Mouse (Mus musculus): ENCODE measurements around the gene Smug1.
A peak's percentile ranks its signal among the peaks of the same experiment; 100 is the strongest.

Smug1 gene

DNA sequence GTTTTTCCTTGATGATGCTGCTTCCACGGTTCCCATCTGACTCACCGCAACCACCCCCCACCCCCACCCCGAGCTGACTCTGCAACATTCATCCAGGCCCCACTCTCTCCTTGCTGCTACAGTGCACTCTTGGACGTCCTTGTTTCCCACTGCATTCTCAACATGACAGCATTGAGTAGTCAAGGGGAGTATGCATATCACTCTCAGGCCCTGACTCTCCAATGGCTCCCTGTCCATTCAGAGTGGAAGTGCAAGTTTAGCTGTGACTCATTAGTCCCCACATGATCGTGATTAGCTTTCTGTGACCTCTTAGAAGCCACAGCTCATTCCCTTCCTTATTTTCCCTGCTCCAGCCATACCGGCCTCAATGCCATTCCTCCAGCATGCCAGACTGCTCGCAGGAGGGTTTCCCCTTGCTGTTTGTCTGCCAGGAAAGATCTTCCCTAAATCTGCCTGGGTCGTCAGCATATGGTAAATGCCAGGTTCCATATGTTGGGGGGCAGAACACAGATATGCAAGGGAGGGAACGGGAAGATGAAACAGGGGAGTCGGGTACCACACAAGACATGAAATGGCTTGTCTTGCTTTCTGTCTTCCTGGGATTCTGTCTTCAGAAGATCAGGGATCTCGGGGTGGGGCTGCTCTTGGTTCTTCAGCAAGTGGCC, 21.1 kb downstream of the Smug1 start:
- no peak for DNase-seq (ENCODE audit: low spot score in 2 of 2)

DNA sequence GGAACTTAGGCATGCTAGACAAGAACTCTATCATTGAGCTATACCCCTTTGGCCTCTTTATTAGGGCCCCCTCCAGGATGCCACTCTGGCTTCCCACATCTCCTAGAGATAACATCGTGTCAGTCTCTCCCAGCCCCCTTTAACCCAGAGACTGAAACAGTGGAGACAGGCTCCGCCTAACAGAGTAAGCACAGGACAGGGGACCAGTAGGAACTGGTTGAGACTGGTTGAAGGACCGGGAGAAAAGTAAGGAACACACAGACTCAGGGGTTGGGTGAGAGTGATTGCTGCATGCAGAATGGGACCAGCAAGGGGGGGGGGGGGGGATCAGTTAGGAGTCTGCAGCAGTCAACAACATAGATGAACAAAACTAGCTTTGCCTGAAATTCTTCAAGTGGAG, 22.7 kb downstream of the Smug1 start:
- no peak for DNase-seq (ENCODE audit: low spot score in 2 of 2)

DNA sequence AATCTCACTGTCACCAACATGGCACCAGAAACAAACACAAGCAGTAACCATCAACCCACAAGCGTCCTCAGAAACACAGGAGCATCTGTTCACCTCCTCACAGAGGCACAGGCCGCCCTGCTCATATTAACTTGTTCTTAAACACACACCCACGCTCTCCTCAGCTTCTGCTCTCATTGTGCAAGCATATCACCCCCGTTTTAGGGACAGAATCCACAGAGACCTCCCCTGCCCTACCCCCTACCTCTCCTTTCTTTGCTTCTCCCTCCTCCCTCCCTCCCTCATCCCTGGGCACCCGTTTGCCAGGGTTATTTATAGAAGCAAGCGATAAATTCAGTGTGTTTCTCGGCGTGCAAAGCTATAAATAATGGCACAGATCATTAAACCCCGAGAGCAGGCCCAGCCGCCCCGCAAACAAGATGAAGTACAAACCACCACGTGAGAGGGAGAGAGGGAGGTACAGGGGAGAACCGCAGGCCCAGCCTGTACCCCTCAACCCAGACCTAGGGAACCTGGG, 31.4 kb downstream of the Smug1 start:
- DNase-seq (ENCODE audit: low spot score in 2 of 2) = peak; percentile 69 to 71

DNA sequence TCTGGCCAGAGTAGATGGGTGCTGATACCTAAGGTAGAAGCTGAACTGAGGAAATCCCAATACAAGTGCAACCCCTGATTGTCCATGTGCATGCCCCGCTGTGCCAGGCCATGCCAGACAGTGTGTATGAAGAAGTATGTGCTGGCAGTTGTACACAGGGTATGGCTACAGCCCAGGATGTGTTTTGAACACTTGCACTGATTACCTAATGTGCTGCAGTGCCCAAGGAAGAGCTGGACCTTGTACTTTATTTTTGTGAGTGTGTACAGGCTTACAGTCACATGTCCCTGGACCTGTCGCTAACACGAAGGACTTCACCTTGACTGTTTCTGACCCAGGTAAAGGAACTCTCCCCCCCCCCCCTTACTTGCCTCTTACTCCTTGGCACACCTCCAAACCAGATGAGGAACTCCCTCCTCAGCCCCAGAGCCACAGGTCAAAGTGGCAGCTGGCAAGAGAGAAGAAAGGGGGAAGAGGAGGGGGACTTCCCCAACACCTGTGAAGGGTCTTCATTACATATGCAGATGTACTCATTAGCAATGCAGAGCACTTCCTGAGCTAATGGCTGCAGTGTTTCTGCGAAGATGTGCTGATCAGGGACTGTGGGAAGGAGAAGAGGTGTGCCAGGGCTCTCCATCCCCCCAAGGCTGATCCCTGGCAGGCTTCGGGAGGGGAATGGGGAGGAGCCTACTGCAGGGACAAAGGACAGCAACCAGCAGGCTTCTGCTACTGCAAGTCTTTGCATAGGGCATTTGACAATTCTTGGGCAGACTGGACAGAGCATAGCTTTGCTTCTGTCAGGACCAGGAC, 32.4 kb downstream of the Smug1 start:
- DNase-seq (ENCODE audit: low spot score in 2 of 2) = no peak

DNA sequence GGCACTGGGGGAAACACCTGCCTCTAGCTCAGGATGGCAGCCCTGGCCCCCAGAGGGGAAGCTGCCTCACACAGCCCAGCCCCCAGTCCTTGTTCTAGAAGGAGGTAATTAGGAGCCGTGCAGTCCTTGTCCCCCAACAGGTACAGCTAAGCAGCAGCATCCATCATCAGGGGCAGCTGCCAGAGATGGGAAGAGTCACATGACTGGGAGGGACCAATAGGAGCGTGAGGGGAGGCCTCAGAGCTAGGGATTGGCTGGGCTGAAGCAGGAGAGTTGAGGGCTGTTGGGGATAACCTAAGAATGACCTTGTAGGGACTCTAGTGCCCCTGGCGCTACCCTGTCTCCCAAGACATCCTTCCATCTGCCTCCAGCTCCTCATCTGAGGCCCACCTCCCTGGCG, 33.1 kb downstream of the Smug1 start:
- no peak for DNase-seq (ENCODE audit: low spot score in 2 of 2)

DNA sequence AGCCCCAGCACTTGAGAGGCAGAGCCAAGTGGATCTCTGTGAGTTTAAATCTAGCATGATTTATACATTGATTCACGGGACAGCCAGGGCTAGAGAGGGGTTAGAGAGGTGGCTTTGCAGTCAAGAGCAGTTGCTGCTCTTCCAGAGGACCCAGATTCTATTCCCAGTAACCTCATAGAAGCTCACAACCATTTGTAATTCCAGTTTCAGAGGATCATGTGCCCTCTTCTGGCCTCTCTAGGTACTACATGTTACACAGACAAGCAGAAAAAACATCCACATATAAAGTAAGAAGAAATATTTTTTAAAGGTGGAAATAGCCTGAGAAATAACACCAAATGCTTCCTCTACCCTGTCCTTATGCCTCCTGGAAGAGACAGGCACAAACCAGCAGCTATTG, 36.2 kb downstream of the Smug1 start:
- DNase-seq (ENCODE audit: low spot score in 2 of 2) = peak in 1 of 2 experiments; percentile 9

DNA sequence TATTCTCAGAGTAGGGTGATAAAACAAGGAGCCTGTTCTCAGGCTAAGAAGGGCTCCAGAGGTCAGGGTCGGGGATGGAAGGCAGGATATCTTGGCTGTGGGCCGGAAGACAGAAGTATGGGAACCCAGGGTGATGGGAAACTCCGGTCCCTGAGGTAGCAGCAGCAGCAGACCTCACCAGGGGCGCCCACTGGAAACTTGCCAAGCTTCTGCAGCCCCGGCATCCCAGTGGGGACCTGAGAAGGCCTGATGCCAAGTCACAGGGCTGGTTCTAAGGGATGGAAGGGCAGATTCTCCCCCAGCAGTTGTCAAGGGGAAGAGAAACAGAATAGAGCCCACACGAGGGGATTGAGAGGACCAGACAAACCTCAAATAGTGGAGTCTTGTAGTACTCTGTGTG, 37.6 kb downstream of the Smug1 start:
- DNase-seq (ENCODE audit: low spot score in 2 of 2) = no peak

DNA sequence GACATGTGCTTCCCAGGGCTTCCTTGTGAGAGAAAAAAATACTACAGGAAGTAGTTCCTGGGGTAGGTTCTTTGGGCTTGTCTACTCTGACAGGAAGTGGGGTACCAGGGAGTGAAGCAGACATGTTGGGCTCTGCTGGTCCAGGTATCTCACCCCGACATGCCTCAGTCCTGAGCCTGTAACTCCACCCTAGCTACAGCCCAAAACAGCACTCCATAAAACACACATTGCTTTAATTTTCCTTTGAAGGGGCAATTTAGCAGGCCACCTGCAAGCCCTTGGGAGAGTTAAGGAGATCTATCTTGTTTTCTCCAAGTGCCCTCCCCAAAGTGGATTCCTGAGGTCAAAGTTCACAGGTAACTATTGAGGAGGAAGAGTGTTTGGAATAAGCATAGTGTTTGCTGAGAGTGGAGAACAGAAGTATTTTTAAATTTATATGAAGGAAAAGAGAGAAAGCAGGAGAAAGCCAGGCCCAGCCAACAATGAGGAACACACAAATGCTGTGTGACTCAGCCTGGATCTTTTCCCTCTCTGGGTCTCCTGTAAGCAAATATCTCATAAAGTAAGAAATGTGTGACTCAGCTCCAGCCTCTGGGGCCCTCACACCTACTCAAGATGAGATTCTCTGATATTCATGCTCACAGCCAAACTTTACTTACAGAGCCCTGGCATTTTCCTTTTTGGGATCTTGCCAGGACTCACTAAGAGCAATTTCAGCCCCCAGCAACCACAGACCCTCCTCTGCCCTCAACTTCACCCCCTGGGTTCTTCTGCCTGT, 38.6 kb downstream of the Smug1 start:
- peak in 1 of 2 experiments; percentile 13 for DNase-seq (ENCODE audit: low spot score in 2 of 2)

DNA sequence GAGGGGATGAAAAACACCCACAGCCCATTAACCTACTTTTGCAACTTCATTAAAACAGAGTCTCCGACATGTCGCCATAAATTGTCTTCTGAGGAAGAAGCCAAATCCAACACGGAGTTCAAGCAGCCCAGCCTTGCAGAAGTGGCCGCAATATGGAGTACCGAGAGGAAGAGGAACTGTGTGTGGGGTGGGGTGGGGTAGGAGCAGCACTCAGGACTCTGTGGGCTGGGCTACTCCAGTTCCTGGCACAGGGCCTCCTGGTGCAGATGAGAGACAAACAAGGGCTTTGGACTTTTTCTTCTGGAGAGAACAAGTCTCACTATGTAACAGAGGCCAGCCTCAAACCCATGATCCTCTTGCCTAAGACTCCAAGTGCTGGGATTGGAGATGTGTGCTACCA, 40.9 kb downstream of the Smug1 start:
- DNase-seq (ENCODE audit: low spot score in 2 of 2) = no peak

DNA sequence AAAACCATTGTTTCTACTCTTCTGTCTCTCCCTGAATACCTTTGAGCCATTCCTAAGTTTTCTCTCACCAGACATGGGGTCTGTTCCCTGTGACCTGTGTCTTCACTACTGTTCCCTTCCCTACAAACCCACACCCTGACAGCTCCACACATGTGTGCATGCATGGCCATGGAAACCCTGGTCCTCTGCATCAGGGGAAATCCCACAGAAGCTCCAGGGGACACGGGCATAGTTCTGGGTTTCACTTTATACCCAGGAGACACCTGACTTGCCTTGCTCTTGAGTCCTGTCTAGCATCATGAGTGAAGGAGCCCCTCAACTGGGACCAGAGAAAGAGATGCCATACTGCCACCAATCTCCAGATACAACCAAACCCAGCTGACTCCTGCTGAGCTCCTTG, 42.6 kb downstream of the Smug1 start:
- no peak for DNase-seq (ENCODE audit: low spot score in 2 of 2)

DNA sequence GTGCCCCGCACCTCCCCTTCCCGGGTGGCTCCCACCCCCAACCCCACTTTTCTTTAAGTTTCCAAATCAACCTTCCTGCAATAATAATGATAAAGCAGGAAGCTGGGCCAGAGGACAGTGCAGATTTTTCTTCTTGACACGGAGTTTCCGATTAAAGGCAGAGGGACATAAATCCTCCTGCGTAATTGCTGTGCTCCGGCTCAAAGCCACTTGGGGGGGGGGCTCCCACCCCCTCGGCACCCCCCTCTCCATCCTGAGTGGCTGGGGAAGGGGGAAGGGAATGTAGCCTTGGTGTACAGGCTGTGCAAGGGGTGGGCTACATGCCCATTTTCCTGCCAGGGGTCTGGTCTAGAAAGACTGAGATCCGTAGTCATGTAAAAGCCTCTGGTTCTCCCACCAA, 43.5 kb downstream of the Smug1 start:
- no peak for DNase-seq (ENCODE audit: low spot score in 2 of 2)

DNA sequence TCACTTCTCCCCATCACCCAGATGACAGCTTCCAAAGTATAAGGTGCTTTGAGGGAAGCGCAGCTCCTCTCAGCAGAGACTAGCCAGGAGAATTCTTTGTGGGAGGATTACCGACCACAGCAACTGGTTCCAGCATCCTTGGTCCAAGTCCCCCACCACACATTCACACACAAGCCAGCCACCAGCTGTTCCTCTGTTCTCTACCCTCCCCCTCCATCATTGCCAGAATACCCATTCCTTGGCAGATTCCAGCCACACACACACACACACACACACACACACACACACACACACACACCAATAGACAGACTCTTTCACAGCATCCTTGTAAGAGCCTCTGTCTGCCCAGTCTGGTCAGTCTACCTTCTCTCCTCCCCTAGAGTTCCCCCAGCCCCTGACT, 44.5 kb downstream of the Smug1 start:
- DNase-seq (ENCODE audit: low spot score in 2 of 2) = no peak

DNA sequence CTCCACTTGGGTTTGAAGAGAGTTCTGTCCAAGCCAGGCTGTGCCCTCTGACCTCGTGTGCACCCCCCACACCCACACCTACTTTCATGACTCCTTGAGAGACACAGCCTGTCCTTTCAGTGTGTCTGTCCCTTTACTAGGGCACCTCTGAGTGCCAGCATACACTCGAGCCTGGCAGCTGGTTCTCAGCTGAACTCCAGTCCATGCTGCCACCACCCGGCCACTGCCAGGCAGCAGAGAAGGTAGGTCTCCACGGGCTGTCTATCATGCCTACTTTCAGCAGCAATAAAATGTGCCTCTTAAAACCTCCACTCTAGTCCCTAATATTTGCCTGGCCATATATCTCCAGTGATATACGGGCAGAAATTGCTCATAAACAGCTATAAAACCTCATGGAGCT, 45.5 kb downstream of the Smug1 start:
- no peak for DNase-seq (ENCODE audit: low spot score in 2 of 2)

DNA sequence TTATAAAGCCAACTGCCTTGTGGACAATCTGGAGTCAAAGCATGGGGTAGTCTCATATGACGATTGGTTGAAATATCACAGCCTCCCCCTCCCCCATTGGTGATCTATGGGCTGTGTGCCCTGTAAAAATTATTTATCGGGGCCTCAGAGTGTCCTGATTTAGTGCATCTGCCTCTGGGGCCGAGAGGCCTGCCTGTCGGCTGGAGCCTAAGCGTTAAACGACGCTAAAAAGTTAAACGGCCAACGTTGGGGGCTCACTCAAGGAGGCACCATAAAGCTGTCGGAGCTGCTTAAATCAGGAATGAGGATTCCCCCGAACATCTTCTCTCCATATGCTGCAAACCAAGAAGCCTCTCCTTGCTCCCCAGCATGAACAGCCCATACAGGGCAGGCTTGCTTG, 46.3 kb downstream of the Smug1 start:
- no peak for DNase-seq (ENCODE audit: low spot score in 2 of 2)

DNA sequence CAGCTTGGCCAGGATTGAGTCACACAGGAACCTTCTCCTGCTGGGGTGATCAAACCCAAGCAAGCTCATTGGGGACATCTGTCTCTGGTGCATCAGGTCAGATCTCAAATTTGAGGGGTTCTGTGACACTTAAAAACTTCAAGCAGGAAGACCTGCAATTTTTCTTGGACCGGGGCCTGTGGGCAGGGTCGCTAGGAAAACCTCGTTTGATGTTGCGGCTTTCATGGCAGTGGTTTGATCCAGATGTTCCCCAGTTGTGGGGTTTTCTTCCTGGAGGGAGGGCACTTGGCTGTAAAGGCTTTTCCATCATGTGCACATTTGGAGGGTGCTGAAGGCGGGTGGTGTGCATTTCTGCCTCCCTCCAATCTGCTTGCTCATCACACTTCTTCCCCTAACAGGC, 51.2 kb downstream of the Smug1 start:
- no peak for DNase-seq (ENCODE audit: low spot score in 2 of 2)

DNA sequence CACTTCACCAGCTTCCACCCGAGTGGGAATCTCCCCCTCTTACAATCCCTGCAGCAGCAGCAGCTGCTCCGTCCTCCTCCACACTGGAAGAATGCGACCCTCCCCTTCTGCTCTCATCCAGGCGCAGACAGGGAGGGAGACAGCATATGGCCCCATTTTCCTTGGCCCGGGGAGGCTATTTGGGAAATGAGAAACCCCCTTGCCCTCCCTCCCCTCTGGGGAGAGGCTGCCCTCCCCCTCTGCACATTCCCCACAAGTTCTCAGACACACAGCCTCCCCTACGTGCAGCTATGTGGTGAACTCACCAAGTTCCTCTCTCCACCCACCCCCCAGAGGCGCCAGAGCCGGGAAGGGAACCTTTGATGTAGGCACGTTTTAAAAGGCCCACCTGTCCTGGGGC, 51.6 kb downstream of the Smug1 start:
- DNase-seq (ENCODE audit: low spot score in 2 of 2) = no peak

DNA sequence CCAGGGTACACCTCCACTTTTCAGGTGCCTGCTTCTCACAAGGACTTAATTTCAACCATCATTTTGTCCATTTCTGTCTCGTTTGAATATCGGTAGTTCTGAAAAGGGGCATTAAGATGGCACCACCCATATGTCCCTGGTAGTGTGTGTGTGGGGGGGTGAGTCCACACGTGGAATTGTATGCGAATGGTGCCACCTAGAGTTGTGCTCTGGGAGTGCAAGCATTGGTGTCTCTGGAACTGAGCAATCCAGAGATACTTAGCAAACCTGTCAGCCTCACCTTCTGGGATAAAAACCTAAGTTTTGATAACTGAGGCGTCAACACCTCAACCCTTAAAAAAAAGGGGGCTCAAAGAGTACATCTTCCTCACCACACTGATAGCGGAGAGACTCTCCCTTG, 53.8 kb downstream of the Smug1 start:
- no peak for DNase-seq (ENCODE audit: low spot score in 2 of 2)

DNA sequence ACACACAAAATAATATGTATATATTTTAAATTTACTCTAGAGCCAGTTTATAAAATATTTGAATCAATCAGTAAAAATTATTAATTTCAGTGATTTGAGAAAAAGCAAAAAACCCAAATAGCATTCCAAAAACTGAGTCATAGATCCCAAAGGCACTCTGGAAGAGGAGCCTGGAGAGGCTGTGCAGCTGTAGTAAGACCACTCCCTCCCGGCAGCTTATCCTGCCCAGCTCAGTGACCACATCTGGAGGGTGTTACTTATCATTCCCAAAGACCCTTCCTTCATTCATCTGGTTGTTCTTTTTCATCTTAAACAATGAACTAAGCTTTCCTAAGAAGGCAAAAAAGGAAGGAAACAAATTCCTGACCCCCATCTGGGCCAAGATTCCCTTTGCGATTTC, 54.6 kb downstream of the Smug1 start:
- no peak for DNase-seq (ENCODE audit: low spot score in 2 of 2)

DNA sequence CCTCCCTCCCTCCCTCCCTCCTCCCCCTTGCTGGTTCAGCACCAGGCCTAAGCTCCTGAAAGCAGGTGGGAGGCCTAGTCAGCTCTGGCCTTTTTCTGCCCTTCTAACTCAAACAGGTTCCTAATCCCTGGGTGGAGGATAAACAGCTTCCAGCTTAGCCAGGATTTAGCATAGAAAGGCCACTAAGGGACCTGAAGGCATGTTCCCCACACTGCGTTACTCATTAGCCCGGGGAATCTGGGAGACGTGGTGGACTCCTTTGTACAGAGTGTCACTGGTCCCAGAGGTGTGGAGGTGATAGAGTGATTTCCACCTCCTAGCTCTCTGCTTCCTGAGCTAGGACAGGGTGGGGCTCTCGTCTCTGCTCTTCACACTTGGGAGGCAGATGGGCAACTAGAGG, 57.0 kb downstream of the Smug1 start:
- DNase-seq (ENCODE audit: low spot score in 2 of 2) = no peak

DNA sequence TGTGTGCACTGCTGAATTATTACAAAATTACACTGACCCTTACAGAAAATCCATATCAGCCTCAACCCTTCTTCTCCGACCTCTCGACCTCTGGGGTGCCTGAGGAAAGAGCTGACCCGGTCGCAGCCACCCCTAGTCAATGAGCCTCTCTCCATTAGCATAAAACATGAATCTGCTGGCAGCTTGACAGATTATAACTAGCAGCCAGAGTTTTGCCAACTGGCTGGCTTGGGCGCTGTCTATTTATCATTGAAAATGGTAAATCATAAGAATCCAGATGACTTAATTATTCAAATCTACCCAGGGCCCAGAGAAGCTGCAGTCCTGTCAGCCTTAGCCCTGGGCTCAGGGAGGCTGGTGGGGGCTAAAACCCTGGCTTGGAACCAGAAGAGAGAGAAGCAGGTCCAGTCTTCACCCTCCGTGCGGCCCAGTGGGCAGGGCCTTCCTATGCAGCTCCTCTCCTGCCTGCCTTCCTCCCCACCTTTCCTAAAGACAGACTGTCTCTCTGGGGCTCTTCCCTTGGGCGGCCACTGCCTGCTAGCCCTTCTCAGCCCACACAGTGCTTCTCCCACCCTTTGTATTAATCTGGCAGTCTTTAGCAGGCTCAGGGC, 58.7 kb downstream of the Smug1 start:
- DNase-seq (ENCODE audit: low spot score in 2 of 2) = no peak

DNA sequence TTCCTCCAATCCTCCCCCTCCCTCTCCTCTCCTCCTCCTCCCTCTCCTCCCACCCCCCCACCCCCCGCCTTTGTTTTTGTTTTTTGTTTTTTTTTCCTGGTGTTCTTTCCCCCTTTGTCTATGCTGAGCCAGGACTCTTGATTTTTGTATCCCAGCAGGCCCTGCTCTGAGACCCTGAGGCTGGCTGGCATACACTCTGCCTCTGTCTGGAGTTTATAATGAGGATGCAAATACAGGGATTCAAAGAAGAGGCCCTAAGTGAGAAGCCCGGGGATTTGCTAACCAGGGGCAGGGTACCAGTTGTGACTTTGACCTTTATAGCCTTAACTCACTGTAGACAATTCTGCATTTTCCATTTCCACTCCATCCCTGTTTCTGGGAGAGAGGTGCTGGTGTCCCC, 60.7 kb downstream of the Smug1 start:
- no peak for DNase-seq (ENCODE audit: low spot score in 2 of 2)

Data from right cerebral cortex, adult 2 months (tissue).